Mouse (Mus musculus): Measurements from ENCODE around the gene Cldnd1. TPM values are rescaled to one million over a fixed set of nuclear protein-coding genes. Genes with fewer than 3 reads are reported as not detected.

Cldnd1 gene
- polyA plus RNA-seq, 1 experiment from 2014 or later, result 92.7 TPM

DNA sequence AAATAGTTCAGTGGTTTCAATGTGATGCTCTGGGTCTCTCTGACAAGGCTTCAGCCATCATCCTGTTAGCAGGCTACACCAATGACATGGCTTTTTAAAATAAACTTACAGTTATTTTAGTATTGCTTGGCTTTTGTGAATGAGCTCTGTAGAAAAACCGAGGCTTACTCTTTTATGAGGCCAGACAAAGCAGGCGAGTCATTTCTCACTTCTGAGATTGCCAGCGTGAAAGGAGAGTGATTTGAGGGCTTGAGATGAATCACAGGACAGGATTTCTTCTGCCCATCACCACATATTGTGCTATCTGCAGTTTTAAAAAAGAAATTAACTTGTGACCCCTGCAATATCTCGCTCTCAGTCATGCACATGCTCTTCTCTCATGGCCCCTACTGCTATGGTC is 12.7 kb upstream of the Cldnd1 start:
- Histone ChIP-seq H3K27ac (replicated peaks) (no peak overlapping the region), H3K4me3 (ENCODE audit: low read depth, low read length) (no peak overlapping the region), H3K27me3 (ENCODE audit: control insufficient read depth, insufficient read depth, low read length) (no peaks in the 10 kb centered on the region), H3K4me1 (replicated peaks; ENCODE audit: control insufficient read depth, insufficient read depth) (no peaks in the 10 kb centered on the region), H3K9me3 (ENCODE audit: control insufficient read depth, low read length) (no peaks in the 10 kb centered on the region), H3K9ac (ENCODE audit: low read length) (no peak overlapping the region), H3K36me3 (ENCODE audit: control insufficient read depth, insufficient read depth, low read length) (no peaks in the 10 kb centered on the region), H3K4me2 (replicated peaks; ENCODE audit: low read depth) (no peak overlapping the region)
- no peak for TF ChIP-seq EP300 (optimal IDR thresholded peaks at IDR 0.05)
- TF ChIP-seq CTCF (IDR thresholded peaks at IDR 0.05; ENCODE audit: low read depth), result no peak
- ATAC-seq (ENCODE audit: low FRiP score, low TSS enrichment) (no peak), DNase-seq (ENCODE audit: low spot score) (no peak)
- WGBS, result 56% methylated on average over 4 of the region's 4 CpGs

DNA sequence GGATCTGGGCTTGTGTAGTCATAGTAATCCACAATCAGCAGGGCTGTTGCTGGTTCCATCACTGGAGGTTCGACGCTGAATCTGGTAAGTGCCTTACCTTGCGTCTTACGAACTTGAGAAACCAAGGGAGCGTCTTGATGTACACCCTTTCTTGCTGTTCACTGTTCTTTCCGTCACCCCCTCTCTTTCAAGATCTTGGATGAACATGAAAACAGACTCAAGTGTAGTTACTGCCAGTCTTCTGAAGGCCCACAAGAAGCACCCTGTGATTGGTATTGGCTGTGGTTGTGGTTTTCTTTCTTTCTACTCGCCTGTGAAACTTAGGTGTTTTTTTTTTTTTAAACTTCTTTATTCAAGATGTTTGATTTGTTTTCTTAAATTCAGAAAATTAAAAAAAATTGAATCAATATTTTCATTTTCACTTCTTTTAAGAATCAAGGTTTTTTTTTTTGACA is 9.0 kb upstream of the Cldnd1 start, which contains the start of gene Gpr15:
Gene Gpr15 (minus strand): TSS at position 405 of the 455 bp plus-strand sequence.
- Histone ChIP-seq H3K27me3 (ENCODE audit: control insufficient read depth, insufficient read depth, low read length) (no peaks in the 10 kb centered on the region), H3K27ac (replicated peaks) (no peak within 1 kb of the TSS), H3K9me3 (ENCODE audit: control insufficient read depth, low read length) (no peaks in the 10 kb centered on the region), H3K9ac (ENCODE audit: low read length) (no peak within 1 kb of the TSS), H3K36me3 (ENCODE audit: control insufficient read depth, insufficient read depth, low read length) (no peaks in the 10 kb centered on the region), H3K4me2 (replicated peaks; ENCODE audit: low read depth) (no peak within 1 kb of the TSS), H3K4me3 (ENCODE audit: low read depth, low read length) (no peak within 1 kb of the TSS), H3K4me1 (replicated peaks; ENCODE audit: control insufficient read depth, insufficient read depth) (no peaks in the 10 kb centered on the region)
- WGBS, result 90% methylated on average over 7 of the region's 7 CpGs
- TF ChIP-seq EP300 (optimal IDR thresholded peaks at IDR 0.05) (no peak), CTCF (IDR thresholded peaks at IDR 0.05; ENCODE audit: low read depth) (no peak)
- ATAC-seq (ENCODE audit: low FRiP score, low TSS enrichment) (no peak), DNase-seq (ENCODE audit: low spot score) (no peak)

DNA sequence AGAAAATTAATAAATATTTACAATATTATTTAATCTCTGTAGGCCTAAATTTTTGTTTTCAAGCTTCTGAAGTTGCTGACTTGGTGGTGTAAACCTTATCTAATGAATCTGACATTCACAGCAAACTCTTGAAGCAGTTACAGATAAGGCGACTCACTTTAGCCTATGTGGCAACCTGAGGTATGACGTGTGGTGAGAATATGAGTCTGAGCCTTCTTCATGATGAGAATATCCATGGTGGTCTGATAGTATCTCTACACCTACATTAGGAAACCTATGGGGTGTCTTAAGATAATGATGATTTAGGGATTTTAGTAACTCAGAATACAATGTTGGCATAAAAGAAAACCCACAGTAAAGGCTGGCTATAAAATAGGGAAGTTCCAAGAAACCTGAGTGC is 5.4 kb upstream of the Cldnd1 start:
- H3K27me3 ChIP-seq (ENCODE audit: control insufficient read depth, insufficient read depth, low read length), result no peaks in the 10 kb centered on the region
- 83% methylated on average over 2 of the region's 2 CpGs for WGBS

DNA sequence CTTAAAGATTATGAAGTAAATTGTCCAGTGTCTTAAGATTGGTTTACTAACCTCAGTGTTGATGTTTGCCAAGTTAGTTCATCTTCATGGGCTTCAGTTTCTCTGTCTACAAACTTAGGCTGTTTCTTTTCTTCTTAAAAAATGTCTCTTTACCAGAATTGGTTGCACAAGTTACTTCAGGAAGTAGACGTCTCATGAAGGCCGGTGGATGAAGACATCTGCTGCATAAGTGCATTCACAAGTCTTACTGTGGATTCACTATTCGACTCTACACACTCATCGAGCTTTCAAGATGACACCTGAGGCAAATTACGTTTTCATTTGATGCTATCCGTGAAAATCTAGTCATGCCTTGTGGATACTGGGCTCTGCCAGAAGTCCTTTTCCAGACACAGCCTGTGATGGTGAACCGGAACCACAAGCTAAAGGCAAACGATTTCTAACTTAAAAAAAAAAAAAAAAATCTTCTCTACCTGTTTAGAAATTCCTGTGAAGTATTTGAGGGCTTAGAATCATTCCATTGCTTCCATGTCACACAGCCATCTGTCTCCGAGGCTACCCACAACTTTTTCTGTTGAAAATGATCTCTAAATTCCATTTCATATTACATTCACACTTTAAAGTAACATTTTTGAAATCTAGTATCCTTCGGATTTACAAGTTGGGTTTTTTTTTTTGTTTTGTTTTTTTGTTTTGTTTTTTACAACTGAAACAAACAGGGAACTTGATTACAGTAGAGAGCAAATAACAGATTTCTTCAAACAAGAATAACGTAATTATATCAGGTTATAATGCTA is 832 bp upstream of the Cldnd1 start:
- no peaks in the 10 kb centered on the region for H3K27me3 ChIP-seq (ENCODE audit: control insufficient read depth, insufficient read depth, low read length)
- H3K4me2 ChIP-seq (replicated peaks; ENCODE audit: low read depth), result peak overlapping the region; percentile 53
- H3K4me3 ChIP-seq (ENCODE audit: low read depth, low read length), result peak overlapping the region; percentile 84
- no peak for ATAC-seq (ENCODE audit: low FRiP score, low TSS enrichment)
- no peak overlapping the region for H3K9ac ChIP-seq (ENCODE audit: low read length)
- TF ChIP-seq CTCF (IDR thresholded peaks at IDR 0.05; ENCODE audit: low read depth) (no peak), EP300 (optimal IDR thresholded peaks at IDR 0.05) (no peak)
- no peak overlapping the region for H3K27ac ChIP-seq (replicated peaks)
- WGBS, result 75% methylated on average over 11 of the region's 11 CpGs
- H3K36me3 ChIP-seq (ENCODE audit: control insufficient read depth, insufficient read depth, low read length), result peaks cover 6% of the 10 kb centered on the region
- no peaks in the 10 kb centered on the region for H3K9me3 ChIP-seq (ENCODE audit: control insufficient read depth, low read length)
- no peak for DNase-seq (ENCODE audit: low spot score)
- no peaks in the 10 kb centered on the region for H3K4me1 ChIP-seq (replicated peaks; ENCODE audit: control insufficient read depth, insufficient read depth)

More for the DNA sequence above, 5.4 kb upstream of the Cldnd1 start:
- no peak overlapping the region for H3K4me3 ChIP-seq (ENCODE audit: low read depth, low read length)
- no peak overlapping the region for H3K27ac ChIP-seq (replicated peaks)
- H3K36me3 ChIP-seq (ENCODE audit: control insufficient read depth, insufficient read depth, low read length), result no peaks in the 10 kb centered on the region
- TF ChIP-seq EP300 (optimal IDR thresholded peaks at IDR 0.05) (no peak), CTCF (IDR thresholded peaks at IDR 0.05; ENCODE audit: low read depth) (no peak)
- no peak overlapping the region for H3K4me2 ChIP-seq (replicated peaks; ENCODE audit: low read depth)
- no peak for DNase-seq (ENCODE audit: low spot score)
- H3K9me3 ChIP-seq (ENCODE audit: control insufficient read depth, low read length), result no peaks in the 10 kb centered on the region
- no peak overlapping the region for H3K9ac ChIP-seq (ENCODE audit: low read length)
- H3K4me1 ChIP-seq (replicated peaks; ENCODE audit: control insufficient read depth, insufficient read depth), result no peaks in the 10 kb centered on the region
- no peak for ATAC-seq (ENCODE audit: low FRiP score, low TSS enrichment)

DNA sequence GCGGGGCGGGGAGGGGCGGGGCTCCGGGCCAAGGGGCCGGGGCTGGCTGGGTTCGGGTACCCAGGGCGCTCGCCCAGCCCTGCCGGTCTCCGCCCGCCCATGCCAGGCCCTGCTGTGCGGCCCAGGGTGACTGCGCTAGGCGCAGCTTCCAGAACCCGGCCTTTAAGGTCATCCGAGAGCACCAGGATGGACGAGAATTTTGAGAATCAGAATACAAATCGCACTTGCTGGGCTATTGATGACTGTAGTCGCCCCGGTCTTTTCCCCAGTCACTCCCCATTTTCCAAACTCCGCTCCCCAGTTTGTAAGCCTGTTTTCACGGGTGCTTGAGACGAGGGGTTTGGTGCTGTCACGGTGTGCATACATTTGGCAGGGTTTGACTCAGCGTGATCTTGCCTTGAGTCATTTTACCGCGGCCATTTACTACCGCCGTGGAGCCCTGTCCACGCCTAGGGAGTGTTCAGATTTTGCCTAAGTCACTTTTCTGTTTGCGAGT is 514 bp downstream of the Cldnd1 start:
- Histone ChIP-seq H3K36me3 (ENCODE audit: control insufficient read depth, insufficient read depth, low read length) (peaks cover 16% of the 10 kb centered on the region), H3K27me3 (ENCODE audit: control insufficient read depth, insufficient read depth, low read length) (no peaks in the 10 kb centered on the region), H3K4me1 (replicated peaks; ENCODE audit: control insufficient read depth, insufficient read depth) (no peaks in the 10 kb centered on the region), H3K27ac (replicated peaks) (peak overlapping the region; percentile 93), H3K4me2 (replicated peaks; ENCODE audit: low read depth) (peak overlapping the region; percentile 66), H3K9ac (ENCODE audit: low read length) (peak overlapping the region; percentile 83), H3K4me3 (ENCODE audit: low read depth, low read length) (peak overlapping the region; percentile 84), H3K9me3 (ENCODE audit: control insufficient read depth, low read length) (no peaks in the 10 kb centered on the region)
- TF ChIP-seq EP300 (optimal IDR thresholded peaks at IDR 0.05) (no peak), CTCF (IDR thresholded peaks at IDR 0.05; ENCODE audit: low read depth) (no peak)
- WGBS, result under 1% methylated on average over 28 of the region's 31 CpGs
- ATAC-seq (ENCODE audit: low FRiP score, low TSS enrichment) (peak; percentile 81), DNase-seq (ENCODE audit: low spot score) (no peak)

DNA sequence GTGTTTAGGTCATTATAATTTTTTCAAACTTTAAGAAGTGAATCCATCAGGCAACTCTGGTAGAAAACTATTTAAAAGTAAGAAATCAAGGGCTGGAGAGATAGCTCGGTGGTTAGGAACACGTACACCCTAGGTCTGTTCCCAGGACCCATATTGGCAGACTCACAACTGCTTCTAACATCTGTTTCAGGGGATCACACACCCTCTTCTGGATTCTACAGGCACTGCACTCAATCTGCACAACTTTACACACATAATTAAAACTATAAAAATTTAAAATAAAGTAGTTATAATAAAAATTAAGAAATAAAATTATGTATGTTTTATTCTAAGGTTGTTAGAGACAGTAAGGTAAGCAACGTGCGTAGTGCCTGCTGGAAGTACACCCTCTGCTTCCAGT is 10.5 kb downstream of the Cldnd1 start:
- no peak for ATAC-seq (ENCODE audit: low FRiP score, low TSS enrichment)
- no peak overlapping the region for H3K4me3 ChIP-seq (ENCODE audit: low read depth, low read length)
- TF ChIP-seq EP300 (optimal IDR thresholded peaks at IDR 0.05) (no peak), CTCF (IDR thresholded peaks at IDR 0.05; ENCODE audit: low read depth) (peak; percentile 47)
- H3K9ac ChIP-seq (ENCODE audit: low read length), result no peak overlapping the region
- H3K27ac ChIP-seq (replicated peaks), result no peak overlapping the region
- no peak for DNase-seq (ENCODE audit: low spot score)
- no peak overlapping the region for H3K4me2 ChIP-seq (replicated peaks; ENCODE audit: low read depth)
- H3K4me1 ChIP-seq (replicated peaks; ENCODE audit: control insufficient read depth, insufficient read depth), result no peaks in the 10 kb centered on the region
- no peaks in the 10 kb centered on the region for H3K36me3 ChIP-seq (ENCODE audit: control insufficient read depth, insufficient read depth, low read length)
- H3K9me3 ChIP-seq (ENCODE audit: control insufficient read depth, low read length), result no peaks in the 10 kb centered on the region
- no peaks in the 10 kb centered on the region for H3K27me3 ChIP-seq (ENCODE audit: control insufficient read depth, insufficient read depth, low read length)
- 73% methylated on average over 4 of the region's 4 CpGs for WGBS

Measured in stomach, postnatal 0 days (tissue).